Mouse (Mus musculus): ENCODE measurements around the gene Ncoa5. TPM values are rescaled to one million over a fixed set of nuclear protein-coding genes. Genes with fewer than 3 reads are reported as not detected.
A peak's percentile ranks its signal among the peaks of the same experiment; 100 is the strongest.

Ncoa5 gene
- 48.7 and 53.2 TPM in 2 replicates for polyA plus RNA-seq (2014; fragmentation: Nextera tagmentation; extraction: Ambion mirVana)

DNA sequence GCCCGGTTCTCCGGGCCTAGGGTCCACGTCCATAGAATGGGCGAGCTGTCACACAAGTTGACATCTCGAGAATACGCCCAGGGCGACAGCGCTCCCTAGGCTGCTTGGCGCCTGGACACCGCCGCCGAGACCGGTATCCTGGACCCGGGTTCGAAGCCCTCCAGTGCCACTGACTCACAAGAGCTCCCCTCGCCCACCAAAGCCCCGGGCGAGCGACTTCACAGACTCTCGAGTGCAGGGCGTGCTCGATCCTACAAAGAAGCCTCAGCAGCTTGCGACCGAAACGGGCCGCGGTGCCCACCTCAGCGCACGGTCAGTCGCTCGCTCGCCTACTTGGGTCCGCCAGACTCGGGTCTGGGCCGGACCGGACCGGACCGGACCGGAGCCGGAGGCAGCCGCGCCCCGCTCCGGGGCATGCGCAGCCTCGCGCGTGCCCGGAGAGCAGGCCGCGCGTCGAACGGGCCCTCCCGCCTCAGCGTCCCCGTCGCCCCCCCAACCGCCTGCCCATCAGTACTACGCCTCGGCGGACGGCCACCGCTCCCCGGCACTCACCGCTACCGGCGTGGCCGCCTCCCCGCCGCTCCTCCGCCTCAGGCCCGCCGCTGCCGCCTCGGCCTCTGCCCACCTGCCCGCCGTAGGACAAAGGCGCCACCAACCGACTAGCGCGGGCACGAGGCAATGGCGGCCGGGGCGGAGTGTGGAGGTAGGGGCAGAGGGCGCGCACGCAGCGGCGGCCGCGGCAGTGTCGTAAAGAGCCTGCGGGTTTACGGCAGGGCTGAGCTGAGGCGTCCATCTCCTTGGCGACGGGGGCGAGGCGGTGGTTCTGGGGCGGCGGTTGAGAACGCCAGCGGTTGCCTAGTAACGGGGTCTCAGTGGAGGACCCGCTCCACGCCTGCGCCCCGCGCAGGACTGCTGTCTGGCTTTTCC lies at the start of gene Ncoa5:
Gene Ncoa5, minus strand, starts transcription at position 737 of the 927 bp plus-strand sequence.
- Histone ChIP-seq H3K9me3 (ENCODE audit: control insufficient read depth, low read length) (no peaks in the 10 kb centered on the region), H3K27ac (replicated peaks; ENCODE audit: low read depth, low read length) (peak within 1 kb of the TSS; percentile 85), H3K4me1 (ENCODE audit: control insufficient read depth, insufficient read depth, low read length) (peaks cover 17% of the 10 kb centered on the region), H3K4me2 (ENCODE audit: low read depth, low read length) (peak within 1 kb of the TSS; percentile 87), H3K27me3 (replicated peaks; ENCODE audit: control insufficient read depth, insufficient read depth, low read length) (no peaks in the 10 kb centered on the region), H3K9ac (ENCODE audit: low read depth, low read length) (peak within 1 kb of the TSS; percentile 85), H3K4me3 (ENCODE audit: low read depth, low read length) (peak within 1 kb of the TSS; percentile 74), H3K36me3 (ENCODE audit: control insufficient read depth, insufficient read depth, low read length) (no peaks in the 10 kb centered on the region)
- DNase-seq (ENCODE audit: low spot score) = peak; percentile 99
- under 1% methylated on average over 66 of the region's 111 CpGs for WGBS
- peak; percentile 99 for ATAC-seq (ENCODE audit: low read depth)

DNA sequence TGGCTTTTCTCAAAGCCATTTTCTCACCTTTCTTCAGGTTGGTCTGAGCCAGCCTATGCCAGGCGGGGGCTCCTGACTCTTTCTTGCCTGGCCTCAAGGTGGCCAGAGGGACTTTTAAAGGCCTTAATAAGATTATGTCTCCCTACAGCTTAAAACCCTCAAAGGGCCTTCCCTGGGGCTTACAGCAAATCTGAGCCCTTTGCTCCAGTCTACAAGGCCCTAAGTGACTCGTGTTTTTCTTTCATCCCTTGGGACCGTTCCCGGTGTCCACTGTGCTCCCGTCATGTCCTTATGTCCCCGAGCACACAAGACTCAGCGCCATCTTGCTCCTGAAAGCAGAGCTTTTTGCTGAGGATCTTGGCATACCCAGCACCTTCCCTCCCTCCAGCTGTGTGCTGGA lies 46.6 kb upstream of the Ncoa5 start:
- ATAC-seq (ENCODE audit: low read depth) (no peak), DNase-seq (ENCODE audit: low spot score) (no peak)
- H3K4me1 ChIP-seq (ENCODE audit: control insufficient read depth, insufficient read depth, low read length) = no peaks in the 10 kb centered on the region
- H3K27ac ChIP-seq (replicated peaks; ENCODE audit: low read depth, low read length) = no peak overlapping the region
- 21% methylated on average over 7 of the region's 7 CpGs for WGBS
- no peaks in the 10 kb centered on the region for H3K36me3 ChIP-seq (ENCODE audit: control insufficient read depth, insufficient read depth, low read length)
- peaks cover 54% of the 10 kb centered on the region for H3K27me3 ChIP-seq (replicated peaks; ENCODE audit: control insufficient read depth, insufficient read depth, low read length)
- H3K4me3 ChIP-seq (ENCODE audit: low read depth, low read length) = no peak overlapping the region
- no peak overlapping the region for H3K4me2 ChIP-seq (ENCODE audit: low read depth, low read length)
- no peak overlapping the region for H3K9ac ChIP-seq (ENCODE audit: low read depth, low read length)
- no peaks in the 10 kb centered on the region for H3K9me3 ChIP-seq (ENCODE audit: control insufficient read depth, low read length)

DNA sequence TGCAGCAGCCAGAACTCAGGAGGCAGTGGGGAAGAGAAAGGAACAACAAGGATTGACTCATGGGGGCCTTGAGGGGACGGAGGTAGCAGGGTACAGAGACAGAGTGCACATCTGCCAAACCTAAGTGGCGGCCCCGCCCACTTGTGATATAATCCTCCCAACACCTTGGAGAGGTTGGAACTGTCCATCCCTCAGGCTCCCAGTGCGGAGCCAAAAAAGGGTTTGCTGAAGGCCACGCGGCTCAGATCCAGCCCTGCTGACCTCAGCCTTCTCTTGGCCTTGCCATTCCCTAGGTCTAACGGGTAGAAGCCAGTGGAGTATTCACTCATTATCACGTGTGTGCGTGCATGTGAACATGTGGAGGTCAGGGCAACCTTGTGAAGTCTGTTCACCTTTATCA lies 46.0 kb upstream of the Ncoa5 start:
- Histone ChIP-seq H3K9me3 (ENCODE audit: control insufficient read depth, low read length) (no peaks in the 10 kb centered on the region), H3K9ac (ENCODE audit: low read depth, low read length) (no peak overlapping the region), H3K4me1 (ENCODE audit: control insufficient read depth, insufficient read depth, low read length) (no peaks in the 10 kb centered on the region), H3K27ac (replicated peaks; ENCODE audit: low read depth, low read length) (no peak overlapping the region), H3K27me3 (replicated peaks; ENCODE audit: control insufficient read depth, insufficient read depth, low read length) (peaks cover 60% of the 10 kb centered on the region), H3K36me3 (ENCODE audit: control insufficient read depth, insufficient read depth, low read length) (no peaks in the 10 kb centered on the region), H3K4me3 (ENCODE audit: low read depth, low read length) (no peak overlapping the region), H3K4me2 (ENCODE audit: low read depth, low read length) (no peak overlapping the region)
- WGBS = 19% methylated on average over 9 of the region's 9 CpGs
- no peak for DNase-seq (ENCODE audit: low spot score)
- no peak for ATAC-seq (ENCODE audit: low read depth)

DNA sequence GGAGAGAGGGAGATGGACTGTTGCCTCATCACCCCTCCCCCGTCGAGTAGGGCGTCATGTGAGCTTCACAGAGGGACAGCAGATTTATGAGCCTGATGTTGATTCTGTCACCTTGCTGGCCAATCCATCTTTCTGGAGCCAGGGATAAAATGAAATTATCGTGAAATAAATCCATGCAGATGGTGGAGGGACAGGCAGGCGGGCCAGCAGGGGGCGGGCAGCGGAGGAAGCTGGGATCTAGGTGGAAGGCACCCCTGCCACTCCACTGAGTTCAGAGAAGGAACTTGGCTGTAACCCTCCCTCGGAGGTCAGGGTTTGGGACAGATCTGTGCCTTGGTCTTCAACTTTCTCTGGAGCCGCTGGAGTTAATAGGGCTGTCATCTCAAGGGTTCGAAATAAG lies 43.9 kb upstream of the Ncoa5 start:
- Histone ChIP-seq H3K9me3 (ENCODE audit: control insufficient read depth, low read length) (no peaks in the 10 kb centered on the region), H3K4me2 (ENCODE audit: low read depth, low read length) (no peak overlapping the region), H3K4me3 (ENCODE audit: low read depth, low read length) (no peak overlapping the region), H3K27me3 (replicated peaks; ENCODE audit: control insufficient read depth, insufficient read depth, low read length) (peaks cover 65% of the 10 kb centered on the region), H3K36me3 (ENCODE audit: control insufficient read depth, insufficient read depth, low read length) (no peaks in the 10 kb centered on the region), H3K4me1 (ENCODE audit: control insufficient read depth, insufficient read depth, low read length) (no peaks in the 10 kb centered on the region), H3K27ac (replicated peaks; ENCODE audit: low read depth, low read length) (no peak overlapping the region), H3K9ac (ENCODE audit: low read depth, low read length) (no peak overlapping the region)
- DNase-seq (ENCODE audit: low spot score) (no peak), ATAC-seq (ENCODE audit: low read depth) (no peak)
- WGBS = 29% methylated on average over 10 of the region's 10 CpGs

DNA sequence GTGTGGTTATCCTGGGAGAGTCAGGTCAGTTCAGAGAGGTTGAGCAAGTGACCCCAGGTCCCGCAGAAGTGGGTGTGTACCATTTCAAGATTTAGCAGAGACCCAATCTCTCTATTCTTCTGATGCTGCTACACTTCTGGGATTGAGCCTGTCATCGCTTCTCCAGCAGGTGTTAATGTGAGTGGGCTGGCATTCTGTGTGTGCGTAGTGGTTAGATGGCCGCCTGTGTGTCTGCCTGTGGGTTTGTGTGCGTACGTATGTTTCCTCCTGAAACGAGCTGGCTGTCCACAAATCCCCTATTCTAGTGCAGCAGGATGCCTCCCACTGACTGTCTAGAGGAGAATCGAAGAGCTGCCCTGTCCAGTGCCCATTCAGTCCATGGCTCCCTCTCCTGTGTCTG lies 43.4 kb upstream of the Ncoa5 start:
- no peak overlapping the region for H3K4me2 ChIP-seq (ENCODE audit: low read depth, low read length)
- no peaks in the 10 kb centered on the region for H3K36me3 ChIP-seq (ENCODE audit: control insufficient read depth, insufficient read depth, low read length)
- DNase-seq (ENCODE audit: low spot score) (no peak), ATAC-seq (ENCODE audit: low read depth) (no peak)
- no peaks in the 10 kb centered on the region for H3K9me3 ChIP-seq (ENCODE audit: control insufficient read depth, low read length)
- no peaks in the 10 kb centered on the region for H3K4me1 ChIP-seq (ENCODE audit: control insufficient read depth, insufficient read depth, low read length)
- no peak overlapping the region for H3K9ac ChIP-seq (ENCODE audit: low read depth, low read length)
- H3K27ac ChIP-seq (replicated peaks; ENCODE audit: low read depth, low read length) = no peak overlapping the region
- peaks cover 70% of the 10 kb centered on the region for H3K27me3 ChIP-seq (replicated peaks; ENCODE audit: control insufficient read depth, insufficient read depth, low read length)
- 66% methylated on average over 8 of the region's 8 CpGs for WGBS
- H3K4me3 ChIP-seq (ENCODE audit: low read depth, low read length) = no peak overlapping the region

DNA sequence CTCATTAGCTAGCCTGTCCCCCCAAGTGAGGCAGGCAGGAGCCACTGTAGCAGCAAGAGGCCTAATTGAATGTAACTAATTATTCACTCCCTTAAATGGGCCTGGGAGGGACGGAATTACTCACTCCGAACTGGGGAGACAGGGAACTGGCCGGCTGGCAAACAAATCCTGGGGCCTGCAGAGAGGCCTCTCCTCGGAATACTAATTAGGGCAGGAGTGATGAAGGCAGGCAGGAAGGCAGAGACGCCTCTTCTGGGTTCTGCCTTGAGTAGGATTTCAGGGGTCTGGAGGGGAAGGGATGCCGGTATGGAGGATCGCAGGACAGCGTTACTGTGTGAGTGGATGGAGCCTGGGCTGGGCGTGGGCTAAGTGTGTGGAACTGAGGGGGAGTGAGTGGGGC lies 42.4 kb upstream of the Ncoa5 start:
- no peaks in the 10 kb centered on the region for H3K4me1 ChIP-seq (ENCODE audit: control insufficient read depth, insufficient read depth, low read length)
- no peak overlapping the region for H3K27ac ChIP-seq (replicated peaks; ENCODE audit: low read depth, low read length)
- H3K36me3 ChIP-seq (ENCODE audit: control insufficient read depth, insufficient read depth, low read length) = no peaks in the 10 kb centered on the region
- H3K9me3 ChIP-seq (ENCODE audit: control insufficient read depth, low read length) = no peaks in the 10 kb centered on the region
- ATAC-seq (ENCODE audit: low read depth) (no peak), DNase-seq (ENCODE audit: low spot score) (peak; percentile 20)
- H3K9ac ChIP-seq (ENCODE audit: low read depth, low read length) = no peak overlapping the region
- H3K4me3 ChIP-seq (ENCODE audit: low read depth, low read length) = no peak overlapping the region
- WGBS = 6% methylated on average over 9 of the region's 9 CpGs
- H3K4me2 ChIP-seq (ENCODE audit: low read depth, low read length) = no peak overlapping the region
- peaks cover 79% of the 10 kb centered on the region for H3K27me3 ChIP-seq (replicated peaks; ENCODE audit: control insufficient read depth, insufficient read depth, low read length)

DNA sequence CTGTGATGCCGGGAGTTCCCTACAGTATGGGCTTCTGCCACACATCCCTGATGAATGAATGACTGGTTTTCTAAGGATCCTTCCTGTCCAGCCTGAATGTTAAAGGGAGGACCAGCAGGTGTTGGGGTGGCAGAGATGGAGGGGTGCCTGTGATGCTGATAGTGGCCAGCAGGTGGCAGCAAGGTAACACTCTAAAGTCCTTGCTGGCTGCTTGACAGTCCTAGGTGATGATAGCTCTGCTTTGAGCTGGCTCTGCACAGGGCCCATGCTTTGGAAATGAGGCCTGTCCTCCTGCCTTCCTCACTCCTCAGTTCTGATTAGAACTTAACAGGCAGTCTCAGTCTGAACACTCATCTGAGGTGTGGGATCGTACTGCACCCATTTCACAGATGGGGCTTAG lies 40.3 kb upstream of the Ncoa5 start:
- no peaks in the 10 kb centered on the region for H3K36me3 ChIP-seq (ENCODE audit: control insufficient read depth, insufficient read depth, low read length)
- peaks cover 75% of the 10 kb centered on the region for H3K27me3 ChIP-seq (replicated peaks; ENCODE audit: control insufficient read depth, insufficient read depth, low read length)

DNA sequence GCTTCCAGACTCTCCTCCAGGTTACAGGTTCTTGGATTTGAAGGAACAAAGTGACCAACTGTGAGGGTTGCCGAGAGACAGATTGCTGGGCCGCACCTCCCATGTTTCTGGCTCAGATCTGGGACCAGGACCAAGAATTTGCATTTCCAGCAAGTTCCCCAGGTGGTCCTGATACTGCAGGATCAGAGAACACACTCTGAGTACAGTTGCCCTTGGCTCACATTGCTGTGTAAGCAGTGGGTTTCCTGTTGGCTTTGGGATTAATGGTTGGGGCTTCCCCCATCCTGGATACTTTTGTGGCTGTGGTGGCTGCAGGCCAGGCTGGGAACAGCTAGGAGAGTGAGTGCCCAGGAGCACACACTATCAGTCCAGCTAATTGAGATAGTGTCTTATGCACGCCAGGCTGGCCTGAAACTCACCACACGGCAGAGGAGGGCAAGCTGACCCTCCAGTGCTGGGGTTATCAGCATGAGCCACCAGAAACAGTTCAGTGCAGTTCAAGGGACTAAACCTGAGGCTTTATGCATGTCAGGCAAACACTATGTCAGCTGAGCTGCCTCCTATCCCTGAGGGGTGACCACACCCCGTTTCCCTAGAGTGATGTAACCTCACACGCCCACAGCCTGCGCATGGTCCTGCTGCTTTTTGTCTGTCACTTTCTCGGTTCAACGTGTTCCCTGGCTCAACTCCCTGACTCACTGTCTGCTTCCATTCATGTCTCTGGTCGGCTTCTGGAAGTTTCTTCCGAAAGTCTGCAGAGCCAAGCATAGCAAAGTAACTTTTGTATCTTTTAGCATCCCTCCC lies 39.6 kb upstream of the Ncoa5 start:
- Histone ChIP-seq H3K4me1 (ENCODE audit: control insufficient read depth, insufficient read depth, low read length) (no peaks in the 10 kb centered on the region), H3K27ac (replicated peaks; ENCODE audit: low read depth, low read length) (no peak overlapping the region), H3K27me3 (replicated peaks; ENCODE audit: control insufficient read depth, insufficient read depth, low read length) (peaks cover 69% of the 10 kb centered on the region), H3K4me3 (ENCODE audit: low read depth, low read length) (no peak overlapping the region), H3K9me3 (ENCODE audit: control insufficient read depth, low read length) (no peaks in the 10 kb centered on the region), H3K36me3 (ENCODE audit: control insufficient read depth, insufficient read depth, low read length) (no peaks in the 10 kb centered on the region), H3K4me2 (ENCODE audit: low read depth, low read length) (no peak overlapping the region), H3K9ac (ENCODE audit: low read depth, low read length) (no peak overlapping the region)
- DNase-seq (ENCODE audit: low spot score) (peak; percentile 23), ATAC-seq (ENCODE audit: low read depth) (no peak)
- WGBS = 49% methylated on average over 11 of the region's 11 CpGs

More for the DNA sequence above, 40.3 kb upstream of the Ncoa5 start:
- DNase-seq (ENCODE audit: low spot score) = peak; percentile 82
- no peaks in the 10 kb centered on the region for H3K9me3 ChIP-seq (ENCODE audit: control insufficient read depth, low read length)
- H3K9ac ChIP-seq (ENCODE audit: low read depth, low read length) = no peak overlapping the region
- H3K4me2 ChIP-seq (ENCODE audit: low read depth, low read length) = no peak overlapping the region
- H3K4me3 ChIP-seq (ENCODE audit: low read depth, low read length) = no peak overlapping the region
- peak; percentile 78 for ATAC-seq (ENCODE audit: low read depth)
- H3K4me1 ChIP-seq (ENCODE audit: control insufficient read depth, insufficient read depth, low read length) = no peaks in the 10 kb centered on the region
- 33% methylated on average over 2 of the region's 2 CpGs for WGBS
- H3K27ac ChIP-seq (replicated peaks; ENCODE audit: low read depth, low read length) = no peak overlapping the region
